Mouse (Mus musculus) testis, adult 10 weeks (tissue): ENCODE results near the gene Supt3. TPM values are rescaled to one million over a fixed set of nuclear protein-coding genes. Genes with fewer than 3 reads are reported as not detected.

ENCODE experiments used
- polyA plus RNA-seq: library from polyadenylated mRNA; stranded (reverse); fragments of 350-450 nt; fragmentation: Illumina TruSeq; extraction: RNeasy Lipid Tissue Mini Kit (QIAGEN cat#74804); gene quantifications from one replicate; pipeline ENCODE4 v1.2.3, GENCODE M21; 2014; ENCODE audit warnings: low read depth, low replicate concordance

Supt3 gene
- polyA plus RNA-seq = 64.8 TPM

GRCm38 (mm10) chr17:44776738-44777270, at the start of gene Supt3:
TSS of gene Supt3 (plus strand) at chr17:44777152.

GRCm38 (mm10) chr17:44814508-44815175, 37.7 kb downstream of the Supt3 start, which contains the start of gene Runx2:
TSS of gene Runx2 (minus strand) at chr17:44814797.

Other genes starting within 250 kb of the Supt3 start
- gene Runx2, start 37.6 kb downstream of the Supt3 start, polyA plus RNA-seq = 3.6 TPM